Mouse (Mus musculus): ENCODE measurements around the gene Olfr412. TPM values are rescaled to one million over a fixed set of nuclear protein-coding genes. Genes with fewer than 3 reads are reported as not detected.

The Olfr412 gene
- not detected in 2 replicates for polyA plus RNA-seq (2014; fragmentation: Nextera tagmentation; extraction: Ambion mirVana)

GRCm38 (mm10) chr11:74361769-74362168 is at the start of gene Olfr412:
Olfr412 (plus strand) TSS chr11:74362069.
- Histone ChIP-seq H3K4me1 (ENCODE audit: control insufficient read depth, insufficient read depth, low read length) (no peaks in the 10 kb centered on the region), H3K27me3 (ENCODE audit: control insufficient read depth, insufficient read depth, low read length) (no peaks in the 10 kb centered on the region), H3K4me2 (replicated peaks; ENCODE audit: low read depth, low read length) (no peak within 1 kb of the TSS), H3K9me3 (ENCODE audit: control insufficient read depth, low read length) (no peaks in the 10 kb centered on the region), H3K9ac (ENCODE audit: low read depth, low read length) (no peak within 1 kb of the TSS), H3K4me3 (ENCODE audit: low read length) (no peak within 1 kb of the TSS), H3K27ac (ENCODE audit: low read depth, low read length) (no peak within 1 kb of the TSS), H3K36me3 (ENCODE audit: control insufficient read depth, insufficient read depth, low read length) (no peaks in the 10 kb centered on the region)
- no peak for ATAC-seq (ENCODE audit: low FRiP score, low TSS enrichment)
- 81% methylated on average over 1 of the region's 1 CpGs for WGBS

GRCm38 (mm10) chr11:74326044-74326443 is 35.8 kb upstream of the Olfr412 start:
- H3K36me3 ChIP-seq (ENCODE audit: control insufficient read depth, insufficient read depth, low read length) = no peaks in the 10 kb centered on the region
- no peak overlapping the region for H3K27ac ChIP-seq (ENCODE audit: low read depth, low read length)
- 82% methylated on average over 2 of the region's 2 CpGs for WGBS
- H3K27me3 ChIP-seq (ENCODE audit: control insufficient read depth, insufficient read depth, low read length) = no peaks in the 10 kb centered on the region
- H3K4me1 ChIP-seq (ENCODE audit: control insufficient read depth, insufficient read depth, low read length) = no peaks in the 10 kb centered on the region
- no peak for ATAC-seq (ENCODE audit: low FRiP score, low TSS enrichment)
- H3K9me3 ChIP-seq (ENCODE audit: control insufficient read depth, low read length) = no peaks in the 10 kb centered on the region
- H3K4me2 ChIP-seq (replicated peaks; ENCODE audit: low read depth, low read length) = no peak overlapping the region
- H3K4me3 ChIP-seq (ENCODE audit: low read length) = no peak overlapping the region
- H3K9ac ChIP-seq (ENCODE audit: low read depth, low read length) = no peak overlapping the region

GRCm38 (mm10) chr11:74328781-74329180 is 33.1 kb upstream of the Olfr412 start:
- Histone ChIP-seq H3K9me3 (ENCODE audit: control insufficient read depth, low read length) (no peaks in the 10 kb centered on the region), H3K9ac (ENCODE audit: low read depth, low read length) (no peak overlapping the region), H3K27ac (ENCODE audit: low read depth, low read length) (no peak overlapping the region), H3K4me3 (ENCODE audit: low read length) (no peak overlapping the region), H3K36me3 (ENCODE audit: control insufficient read depth, insufficient read depth, low read length) (no peaks in the 10 kb centered on the region), H3K4me2 (replicated peaks; ENCODE audit: low read depth, low read length) (no peak overlapping the region), H3K27me3 (ENCODE audit: control insufficient read depth, insufficient read depth, low read length) (no peaks in the 10 kb centered on the region), H3K4me1 (ENCODE audit: control insufficient read depth, insufficient read depth, low read length) (no peaks in the 10 kb centered on the region)
- ATAC-seq (ENCODE audit: low FRiP score, low TSS enrichment) = no peak

DNA sequence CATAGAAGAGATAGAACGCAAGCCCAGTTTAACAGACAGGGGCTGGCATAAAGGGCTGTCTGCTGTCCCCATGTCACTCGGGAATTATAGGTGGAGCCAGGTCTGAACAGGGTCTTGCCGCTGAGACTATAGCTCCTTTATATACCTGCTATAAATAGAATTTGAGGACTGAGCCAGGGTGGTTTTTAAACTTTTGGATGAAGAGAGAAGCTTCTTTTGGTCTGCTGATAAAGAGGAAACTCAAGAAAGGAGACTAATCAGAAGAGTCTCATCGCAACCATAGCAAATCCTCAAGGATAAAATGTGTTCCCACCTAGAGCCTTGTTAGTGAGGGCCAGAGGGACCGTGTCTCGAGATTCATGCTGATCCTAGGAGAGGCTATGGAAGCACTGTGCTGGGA is 23.9 kb upstream of the Olfr412 start, which contains the start of gene Olfr410:
TSS of gene Olfr410 (minus strand) at position 101 of the 400 bp plus-strand sequence.
- H3K4me2 ChIP-seq (replicated peaks; ENCODE audit: low read depth, low read length) = no peak within 1 kb of the TSS
- H3K9ac ChIP-seq (ENCODE audit: low read depth, low read length) = no peak within 1 kb of the TSS
- no peaks in the 10 kb centered on the region for H3K9me3 ChIP-seq (ENCODE audit: control insufficient read depth, low read length)
- H3K4me3 ChIP-seq (ENCODE audit: low read length) = no peak within 1 kb of the TSS
- H3K4me1 ChIP-seq (ENCODE audit: control insufficient read depth, insufficient read depth, low read length) = no peaks in the 10 kb centered on the region
- no peaks in the 10 kb centered on the region for H3K36me3 ChIP-seq (ENCODE audit: control insufficient read depth, insufficient read depth, low read length)
- WGBS = 86% methylated on average over 6 of the region's 6 CpGs
- no peak within 1 kb of the TSS for H3K27ac ChIP-seq (ENCODE audit: low read depth, low read length)
- no peak for ATAC-seq (ENCODE audit: low FRiP score, low TSS enrichment)
- no peaks in the 10 kb centered on the region for H3K27me3 ChIP-seq (ENCODE audit: control insufficient read depth, insufficient read depth, low read length)

- 77% methylated on average over 3 of the region's 3 CpGs for WGBS
- no peak for ATAC-seq (ENCODE audit: low FRiP score, low TSS enrichment)
- no peak within 1 kb of the TSS for H3K27ac ChIP-seq (ENCODE audit: low read depth, low read length)
- no peak within 1 kb of the TSS for H3K4me3 ChIP-seq (ENCODE audit: low read length)
- H3K9ac ChIP-seq (ENCODE audit: low read depth, low read length) = no peak within 1 kb of the TSS
- H3K9me3 ChIP-seq (ENCODE audit: control insufficient read depth, low read length) = no peaks in the 10 kb centered on the region
- H3K36me3 ChIP-seq (ENCODE audit: control insufficient read depth, insufficient read depth, low read length) = no peaks in the 10 kb centered on the region
- no peaks in the 10 kb centered on the region for H3K4me1 ChIP-seq (ENCODE audit: control insufficient read depth, insufficient read depth, low read length)
- no peaks in the 10 kb centered on the region for H3K27me3 ChIP-seq (ENCODE audit: control insufficient read depth, insufficient read depth, low read length)
- H3K4me2 ChIP-seq (replicated peaks; ENCODE audit: low read depth, low read length) = no peak within 1 kb of the TSS
Measured at GRCm38 (mm10) chr11:74352550-74352949, 9.3 kb upstream of the Olfr412 start, which contains the start of gene Olfr411. Olfr411 (minus strand) TSS chr11:74352650.

- WGBS = 11% methylated on average over 22 of the region's 22 CpGs
Measured at GRCm38 (mm10) chr11:74371393-74372100, 9.7 kb downstream of the Olfr412 start.

GRCm38 (mm10) chr11:74376847-74377246 is 15.0 kb downstream of the Olfr412 start:
- Histone ChIP-seq H3K36me3 (ENCODE audit: control insufficient read depth, insufficient read depth, low read length) (no peaks in the 10 kb centered on the region), H3K9ac (ENCODE audit: low read depth, low read length) (no peak overlapping the region), H3K4me1 (ENCODE audit: control insufficient read depth, insufficient read depth, low read length) (no peaks in the 10 kb centered on the region), H3K9me3 (ENCODE audit: control insufficient read depth, low read length) (no peaks in the 10 kb centered on the region), H3K4me3 (ENCODE audit: low read length) (no peak overlapping the region), H3K4me2 (replicated peaks; ENCODE audit: low read depth, low read length) (no peak overlapping the region), H3K27ac (ENCODE audit: low read depth, low read length) (no peak overlapping the region), H3K27me3 (ENCODE audit: control insufficient read depth, insufficient read depth, low read length) (no peaks in the 10 kb centered on the region)
- peak; percentile 72; the same call in 1 of the 2 replicates for ATAC-seq (ENCODE audit: low FRiP score, low TSS enrichment)
- WGBS = 72% methylated on average over 3 of the region's 3 CpGs

More at GRCm38 (mm10) chr11:74371393-74372100, 9.7 kb downstream of the Olfr412 start:
- Histone ChIP-seq H3K4me2 (replicated peaks; ENCODE audit: low read depth, low read length) (no peak overlapping the region), H3K27ac (ENCODE audit: low read depth, low read length) (no peak overlapping the region), H3K4me3 (ENCODE audit: low read length) (no peak overlapping the region), H3K27me3 (ENCODE audit: control insufficient read depth, insufficient read depth, low read length) (peaks cover 5% of the 10 kb centered on the region; the same call in 1 of the 2 replicates), H3K9ac (ENCODE audit: low read depth, low read length) (no peak overlapping the region), H3K4me1 (ENCODE audit: control insufficient read depth, insufficient read depth, low read length) (no peaks in the 10 kb centered on the region), H3K9me3 (ENCODE audit: control insufficient read depth, low read length) (no peaks in the 10 kb centered on the region), H3K36me3 (ENCODE audit: control insufficient read depth, insufficient read depth, low read length) (no peaks in the 10 kb centered on the region)
- ATAC-seq (ENCODE audit: low FRiP score, low TSS enrichment) = 0 out of 2 replicates have a peak, but pooled peaks have one; percentile 39

- H3K4me3 ChIP-seq (ENCODE audit: low read length) = no peak overlapping the region
- no peak overlapping the region for H3K27ac ChIP-seq (ENCODE audit: low read depth, low read length)
- no peaks in the 10 kb centered on the region for H3K9me3 ChIP-seq (ENCODE audit: control insufficient read depth, low read length)
- no peak overlapping the region for H3K4me2 ChIP-seq (replicated peaks; ENCODE audit: low read depth, low read length)
- WGBS = 60% methylated on average over 4 of the region's 4 CpGs
- H3K4me1 ChIP-seq (ENCODE audit: control insufficient read depth, insufficient read depth, low read length) = no peaks in the 10 kb centered on the region
- H3K36me3 ChIP-seq (ENCODE audit: control insufficient read depth, insufficient read depth, low read length) = no peaks in the 10 kb centered on the region
- no peak overlapping the region for H3K9ac ChIP-seq (ENCODE audit: low read depth, low read length)
- no peak for ATAC-seq (ENCODE audit: low FRiP score, low TSS enrichment)
- no peaks in the 10 kb centered on the region for H3K27me3 ChIP-seq (ENCODE audit: control insufficient read depth, insufficient read depth, low read length)
Measured at GRCm38 (mm10) chr11:74379166-74379873, 17.5 kb downstream of the Olfr412 start.

DNA sequence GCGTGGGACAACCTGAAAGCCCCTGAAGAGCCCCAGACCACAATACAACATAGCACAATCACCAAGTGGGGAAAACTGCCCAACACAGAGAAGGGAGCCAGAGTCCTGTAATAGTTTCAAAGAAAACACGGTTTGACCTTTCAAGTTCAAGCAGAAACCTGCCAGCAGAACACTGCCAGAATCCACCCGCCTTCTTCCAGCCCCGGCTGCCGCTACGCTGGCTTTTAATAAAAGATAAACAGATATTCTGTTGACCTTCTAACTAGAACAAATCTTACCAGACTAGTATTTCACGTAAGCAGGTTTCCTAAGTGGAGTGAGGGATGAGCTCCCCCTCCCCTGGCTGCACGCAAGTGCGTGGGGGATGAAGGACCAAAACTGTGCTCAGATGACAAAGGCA is 23.8 kb downstream of the Olfr412 start:
- ATAC-seq (ENCODE audit: low FRiP score, low TSS enrichment) = no peak

More for the DNA sequence above, 23.8 kb downstream of the Olfr412 start:
- Histone ChIP-seq H3K9me3 (ENCODE audit: control insufficient read depth, low read length) (no peaks in the 10 kb centered on the region), H3K36me3 (ENCODE audit: control insufficient read depth, insufficient read depth, low read length) (no peaks in the 10 kb centered on the region), H3K4me2 (replicated peaks; ENCODE audit: low read depth, low read length) (no peak overlapping the region), H3K4me3 (ENCODE audit: low read length) (no peak overlapping the region), H3K9ac (ENCODE audit: low read depth, low read length) (no peak overlapping the region), H3K27me3 (ENCODE audit: control insufficient read depth, insufficient read depth, low read length) (no peaks in the 10 kb centered on the region), H3K4me1 (ENCODE audit: control insufficient read depth, insufficient read depth, low read length) (no peaks in the 10 kb centered on the region), H3K27ac (ENCODE audit: low read depth, low read length) (no peak overlapping the region)
- 55% methylated on average over 9 of the region's 9 CpGs for WGBS
